Mouse (Mus musculus): ENCODE measurements around the gene Eif3k.

- TF ChIP-seq CTCF (IDR thresholded peaks at IDR 0.05; ENCODE audit: borderline replicate concordance, insufficient read depth, low read length): peak; percentile 61
- TF ChIP-seq POLR2A (IDR thresholded peaks at IDR 0.05; ENCODE audit: low read depth, low read length): no peak
These were observed 9.1 kb downstream of the Eif3k start for GRCm38 (mm10) chr7:28972542-28972985.

Measured in embryonic fibroblast, embryonic 13.5 days (primary cell).